ENCODE assay signal across 8 mouse cellular contexts in the genomic region with DNA sequence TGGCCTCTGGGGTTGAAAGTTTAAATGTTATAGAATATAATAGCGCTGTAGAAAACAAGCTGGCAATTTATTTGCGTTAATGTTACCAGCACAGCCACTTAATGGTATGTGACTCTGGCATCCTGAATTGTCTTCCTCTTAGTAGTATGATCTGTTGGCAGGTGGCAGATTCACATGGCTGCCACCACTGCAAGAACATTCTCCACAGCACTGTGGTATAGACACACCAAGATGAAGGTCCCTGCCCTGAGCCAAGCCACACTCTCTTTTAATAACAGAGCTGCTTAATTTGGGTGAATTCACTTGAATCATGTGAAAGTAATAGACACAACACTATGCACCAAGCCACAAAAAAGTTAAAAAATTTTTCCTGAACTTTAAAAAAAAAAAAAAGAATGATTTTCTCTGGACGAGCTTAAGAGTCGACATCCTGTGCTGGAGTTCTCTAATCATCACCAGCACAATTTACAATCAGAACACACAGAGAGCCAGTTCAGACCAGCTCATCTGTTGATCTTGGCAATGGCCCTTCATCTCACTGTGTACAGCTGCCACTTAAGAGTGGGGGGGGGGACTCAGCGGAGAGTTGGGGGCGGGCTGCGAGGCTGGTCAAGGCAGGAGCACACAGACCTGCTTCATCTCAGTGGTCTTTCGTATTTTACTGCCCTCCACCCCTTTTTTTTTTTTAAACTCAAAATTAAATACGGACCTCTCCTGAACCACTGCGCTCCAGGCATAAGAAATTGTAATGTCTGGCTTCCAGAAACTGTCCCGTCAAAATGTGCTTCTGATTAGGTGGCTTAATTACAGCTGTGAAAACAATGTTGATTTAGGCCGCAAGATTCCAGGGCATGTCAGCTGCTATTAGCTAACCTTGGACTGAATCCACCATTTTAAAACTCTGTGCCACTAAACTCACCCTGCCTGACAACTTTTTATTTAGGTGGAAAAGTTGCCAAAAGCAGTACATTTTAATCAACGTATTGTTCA.
DNase-seq lines count a peak whose midpoint lies in the region; ATAC-seq and TF ChIP-seq lines count a peak whose summit lies in the region.

No protein-coding gene starts in this region.

- H3K9me3 ChIP-seq in heart, embryonic 12.5 days (replicated peaks), result no peaks in the 10 kb centered on the region
- no peaks in the 10 kb centered on the region for H3K9me3 ChIP-seq in kidney, postnatal 0 days (replicated peaks; ENCODE audit: low read length)

- 53% methylated on average over 13 of the region's 13 CpGs for WGBS in heart, embryonic 12.5 days
- 36% methylated on average over 13 of the region's 13 CpGs for WGBS in kidney, postnatal 0 days

- H3K36me3 ChIP-seq in heart, embryonic 12.5 days, result no peaks in the 10 kb centered on the region
- H3K36me3 ChIP-seq in kidney, postnatal 0 days (ENCODE audit: insufficient read depth, low read length), result no peaks in the 10 kb centered on the region

- peak overlapping the region; percentile 36; the same call in 1 of the 2 replicates for H3K4me2 ChIP-seq in heart, embryonic 12.5 days
- H3K4me2 ChIP-seq in kidney, postnatal 0 days (ENCODE audit: low read length), result peak overlapping the region; percentile 18; the same call in 1 of the 2 replicates

- no peak overlapping the region for H3K9ac ChIP-seq in heart, embryonic 12.5 days
- no peak overlapping the region for H3K9ac ChIP-seq in kidney, postnatal 0 days (ENCODE audit: low read depth, low read length)

- no peak overlapping the region for H3K4me3 ChIP-seq in heart, embryonic 12.5 days
- H3K4me3 ChIP-seq in kidney, postnatal 0 days (replicated peaks; ENCODE audit: low read depth, low read length), result no peak overlapping the region

- no peaks in the 10 kb centered on the region; the same call in 1 of the 2 replicates for H3K27me3 ChIP-seq in heart, embryonic 12.5 days (replicated peaks)
- H3K27me3 ChIP-seq in kidney, postnatal 0 days (ENCODE audit: insufficient read depth, low read length), result no peaks in the 10 kb centered on the region

- ATAC-seq in heart, embryonic 12.5 days (ENCODE audit: insufficient number of reproducible peaks, low FRiP score), result peak; percentile 86
- ATAC-seq in kidney, postnatal 0 days (replicated peaks; ENCODE audit: low FRiP score, low read depth), result peak; percentile 63
- no peak for ATAC-seq in erythroid progenitor cell, adult 5-6 weeks (replicated peaks; ENCODE audit: low FRiP score, poor library complexity, severe bottlenecking)

- H3K27ac ChIP-seq in heart, embryonic 12.5 days (ENCODE audit: poor library complexity, severe bottlenecking), result no peak overlapping the region
- no peak overlapping the region for H3K27ac ChIP-seq in kidney, postnatal 0 days

- H3K4me1 ChIP-seq in heart, embryonic 12.5 days (replicated peaks), result no peaks in the 10 kb centered on the region
- no peaks in the 10 kb centered on the region for H3K4me1 ChIP-seq in kidney, postnatal 0 days (replicated peaks; ENCODE audit: insufficient read depth, low read length)

- peak; percentile 53 for DNase-seq in MN1 (ENCODE audit: low spot score)
- peak; percentile 69 for DNase-seq in embryo, embryonic 10 days (ENCODE audit: low spot score)
- peak; percentile 79 for DNase-seq in kidney, postnatal 0 days (ENCODE audit: low spot score)
- DNase-seq in spleen, adult 18-20 months, result no peak
- no peak for DNase-seq in thymus, postnatal 0 days (ENCODE audit: low spot score)
- DNase-seq in right cerebral cortex, postnatal 25 days, result no peak

- TF ChIP-seq CTCF in kidney, postnatal 0 days (IDR thresholded peaks at IDR 0.05; ENCODE audit: low read depth), result no peak

Comparison
In these comparisons a context has a peak if more than half of its experiments do, and no peak if none do; other contexts are left out.
1. DNase-seq: peak in MN1 (single experiment), embryo, embryonic 10 days (single experiment) and kidney, postnatal 0 days (single experiment); none in spleen, adult 18-20 months (0 of 2), thymus, postnatal 0 days (single experiment) and right cerebral cortex, postnatal 25 days (single experiment).